Mouse (Mus musculus) myocyte (in vitro differentiated cells): Measurements from ENCODE around the gene Paqr4.

ENCODE experiments used
- E2F4 ChIP-seq: IDR thresholded peaks from one replicate; pipeline ENCODE4 v1.6.1; 2011; ENCODE audit warnings: mild to moderate bottlenecking, control low read depth, moderate library complexity; ENCODE audit not compliant: insufficient read depth
- MAX ChIP-seq: IDR thresholded peaks from one replicate; pipeline ENCODE4 v1.6.1; 2011; ENCODE audit warnings: low read depth, mild to moderate bottlenecking, control low read depth
- POLR2A ChIP-seq: IDR thresholded peaks from one replicate; pipeline ENCODE4 v1.6.1; 2011; ENCODE audit warnings: low read depth, mild to moderate bottlenecking, control low read depth, moderate library complexity; ENCODE audit not compliant: insufficient read length
- POLR2AphosphoS2 ChIP-seq: IDR thresholded peaks from one replicate; pipeline ENCODE4 v1.6.1; 2011; ENCODE audit warnings: low read depth, control low read depth; ENCODE audit not compliant: insufficient read length
- REST ChIP-seq: IDR thresholded peaks from one replicate; pipeline ENCODE4 v1.6.1; 2011; ENCODE audit warnings: mild to moderate bottlenecking, control low read depth, moderate library complexity; ENCODE audit not compliant: insufficient read depth, insufficient read length
- USF1 ChIP-seq: IDR thresholded peaks from one replicate; pipeline ENCODE4 v1.6.1; 2011; ENCODE audit warnings: low read depth, mild to moderate bottlenecking, control low read depth, moderate library complexity

GRCm38 (mm10) chr17:23774090-23774489, 33.4 kb upstream of the Paqr4 start:
- TF ChIP-seq MAX, result no peak
- no peak for TF ChIP-seq E2F4
- no peak for TF ChIP-seq USF1
- no peak for TF ChIP-seq POLR2A
- no peak for TF ChIP-seq POLR2AphosphoS2
- TF ChIP-seq REST, result no peak
